Mouse (Mus musculus): ENCODE measurements at regions not wholly inside any gene's neighbourhood (a gene's known extent, or its start where the extent isn't known, plus 50 kb on each side); places are given as distances from the start of the nearest gene placed in this dataset.

- TF ChIP-seq CTCF (IDR thresholded peaks at IDR 0.05; ENCODE audit: borderline replicate concordance, extremely low read depth, insufficient read depth, insufficient read length) (no peak), POLR2A (IDR thresholded peaks at IDR 0.05; ENCODE audit: borderline replicate concordance, extremely low read depth, insufficient read depth, insufficient read length, poor library complexity, severe bottlenecking) (no peak)
Measured at GRCm38 (mm10) chr2:116200795-116201194, 135.2 kb upstream of the Meis2 start.

Data from brain, embryonic 14.5 days (tissue).